Mouse (Mus musculus): ENCODE results near the gene Pacrg. TPM values are rescaled to one million over a fixed set of nuclear protein-coding genes. Genes with fewer than 3 reads are reported as not detected.

Pacrg gene
- total and polyA plus RNA-seq, 3 experiments: not detected

- DNase-seq (ENCODE audit: low read depth, low spot score): no peak
- H3K9ac ChIP-seq (ENCODE audit: control insufficient read depth, low read depth, low read length, poor library complexity, severe bottlenecking): no peak overlapping the region
- no peaks in the 10 kb centered on the region for H3K4me1 ChIP-seq (ENCODE audit: control insufficient read depth in 1 of 2, insufficient read depth in 2 of 2, low read length in 2 of 2)
- H3K4me3 ChIP-seq (ENCODE audit: control insufficient read depth in 1 of 2, insufficient read depth in 1 of 2, low read depth in 2 of 2, low read length in 2 of 2): no peak overlapping the region
- no peak overlapping the region for H3K27ac ChIP-seq (ENCODE audit: control insufficient read depth, low read depth, low read length)
- H3K36me3 ChIP-seq (ENCODE audit: control insufficient read depth in 1 of 2, insufficient read depth in 2 of 2, low read length in 2 of 2): no peaks in the 10 kb centered on the region
- no peaks in the 10 kb centered on the region for H3K9me3 ChIP-seq (replicated peaks; ENCODE audit: insufficient read depth, low read length)
- TF ChIP-seq ZKSCAN1 (IDR thresholded peaks at IDR 0.05; ENCODE audit: low read depth, low read length) (no peak), TCF12 (IDR thresholded peaks at IDR 0.05; ENCODE audit: low read depth, low read length) (no peak), TAL1 (IDR thresholded peaks at IDR 0.05; ENCODE audit: low read length) (no peak), MAX (IDR thresholded peaks at IDR 0.05; ENCODE audit: low read length) (no peak), HCFC1 (IDR thresholded peaks at IDR 0.05; ENCODE audit: low read depth, low read length) (no peak), ZNF384 (IDR thresholded peaks at IDR 0.05; ENCODE audit: low read depth, low read length) (no peak)
- H3K27me3 ChIP-seq (ENCODE audit: control insufficient read depth in 1 of 2, insufficient read depth in 2 of 2, low read length in 2 of 2): no peaks in the 10 kb centered on the region
- no peaks in the 10 kb centered on the region for H3K79me2 ChIP-seq (ENCODE audit: control insufficient read depth, insufficient read depth, low read length, poor library complexity)
These were observed 309.1 kb downstream of the Pacrg start for GRCm38 (mm10) chr17:10531024-10531423.

DNA sequence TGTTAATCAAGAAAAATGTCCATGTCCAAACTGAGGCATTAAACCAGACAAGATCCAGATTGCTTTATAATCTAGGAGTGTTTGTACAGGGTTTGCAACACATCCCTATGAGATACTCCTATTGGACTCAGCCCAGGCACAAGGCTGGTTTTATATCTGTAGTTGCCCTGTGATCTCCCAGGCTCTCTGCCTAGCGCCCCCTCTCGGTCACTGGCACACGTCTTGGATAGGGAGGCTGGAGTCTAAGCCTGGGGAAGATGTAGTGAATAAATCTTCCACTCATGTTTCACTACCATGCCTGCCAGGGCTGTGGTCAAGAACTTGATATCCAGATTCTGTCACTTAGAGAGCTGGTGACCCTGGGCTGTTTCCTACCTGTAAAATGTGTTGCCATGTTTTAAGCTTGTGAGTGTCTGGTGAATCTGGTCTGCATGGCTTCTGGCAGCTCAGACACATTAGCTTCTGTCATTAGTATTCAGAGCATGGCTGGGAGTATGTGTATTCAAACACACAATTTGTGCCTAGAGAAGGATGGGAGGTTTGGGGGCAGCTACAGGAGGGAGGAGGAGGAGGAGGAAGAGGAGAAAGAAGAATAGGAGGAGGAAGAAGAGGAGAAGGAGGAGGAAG, 310.7 kb downstream of the Pacrg start:
- Histone ChIP-seq H3K9me3 (replicated peaks; ENCODE audit: insufficient read depth, low read length) (no peaks in the 10 kb centered on the region), H3K4me1 (ENCODE audit: control insufficient read depth in 1 of 2, insufficient read depth in 2 of 2, low read length in 2 of 2) (no peaks in the 10 kb centered on the region), H3K27ac (ENCODE audit: control insufficient read depth, low read depth, low read length) (no peak overlapping the region), H3K79me2 (ENCODE audit: control insufficient read depth, insufficient read depth, low read length, poor library complexity) (no peaks in the 10 kb centered on the region), H3K4me3 (ENCODE audit: control insufficient read depth in 1 of 2, insufficient read depth in 1 of 2, low read depth in 2 of 2, low read length in 2 of 2) (no peak overlapping the region), H3K27me3 (ENCODE audit: control insufficient read depth in 1 of 2, insufficient read depth in 2 of 2, low read length in 2 of 2) (no peaks in the 10 kb centered on the region), H3K36me3 (ENCODE audit: control insufficient read depth in 1 of 2, insufficient read depth in 2 of 2, low read length in 2 of 2) (no peaks in the 10 kb centered on the region), H3K9ac (ENCODE audit: control insufficient read depth, low read depth, low read length, poor library complexity, severe bottlenecking) (no peak overlapping the region)
- DNase-seq (ENCODE audit: low read depth, low spot score): no peak
- TF ChIP-seq TBP (IDR thresholded peaks at IDR 0.05; ENCODE audit: low read depth, low read length) (no peak), NRF1 (IDR thresholded peaks at IDR 0.05; ENCODE audit: insufficient read depth, low read depth, low read length, poor library complexity, severe bottlenecking) (no peak), ELF1 (IDR thresholded peaks at IDR 0.05; ENCODE audit: low read depth, low read length) (no peak), RAD21 (IDR thresholded peaks at IDR 0.05; ENCODE audit: low read depth, low read length) (no peak), ZKSCAN1 (IDR thresholded peaks at IDR 0.05; ENCODE audit: low read depth, low read length) (no peak), USF1 (IDR thresholded peaks at IDR 0.05; ENCODE audit: low read depth, low read length) (no peak), CHD2 (IDR thresholded peaks at IDR 0.05; ENCODE audit: low read length) (no peak), MYC (IDR thresholded peaks at IDR 0.05; ENCODE audit: low read depth, low read length) (no peak), UBTF (IDR thresholded peaks at IDR 0.05; ENCODE audit: borderline replicate concordance, insufficient read depth, low read depth, low read length) (no peak), POLR2A (IDR thresholded peaks at IDR 0.05; ENCODE audit: control insufficient read depth in 1 of 2, insufficient read depth in 1 of 2, low read depth in 1 of 2, low read length in 2 of 2, poor library complexity in 1 of 2) (no peak), ZNF384 (IDR thresholded peaks at IDR 0.05; ENCODE audit: low read depth, low read length) (no peak), MXI1 (IDR thresholded peaks at IDR 0.05; ENCODE audit: low read depth, low read length) (no peak), TCF12 (IDR thresholded peaks at IDR 0.05; ENCODE audit: low read depth, low read length) (no peak), MAFK (IDR thresholded peaks at IDR 0.05; ENCODE audit: borderline replicate concordance, low read depth, low read length) (no peak)

All from MEL (cell line).